Mouse (Mus musculus): ENCODE data around the gene Utp6.

DNA sequence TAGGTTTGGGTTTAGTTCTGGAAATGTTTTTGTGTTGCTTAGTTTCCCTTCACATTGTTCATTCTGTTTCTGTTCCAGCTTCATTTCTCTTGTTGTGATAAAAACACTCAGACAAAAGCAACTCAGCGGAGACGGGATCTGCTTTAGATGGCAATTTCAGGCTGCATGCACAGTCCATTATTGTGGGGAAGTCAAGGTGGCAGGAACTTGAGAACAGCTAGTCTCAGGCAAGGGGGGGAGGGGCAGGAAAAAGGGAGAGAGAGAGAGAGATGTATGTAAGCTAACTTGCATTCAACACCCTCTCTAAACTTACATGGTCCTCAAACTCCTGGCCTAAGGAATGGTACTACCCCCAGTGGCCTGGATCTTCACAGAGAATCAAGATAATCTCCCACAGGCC lies 13.2 kb upstream of the Utp6 start:
- no peak for TF ChIP-seq CTCF (IDR thresholded peaks at IDR 0.05; ENCODE audit: control insufficient read depth, insufficient read depth, low read length)
- TF ChIP-seq POLR2A (IDR thresholded peaks at IDR 0.05; ENCODE audit: borderline replicate concordance, control insufficient read depth, low read depth, low read length), result no peak

Measured in bone marrow, adult 2 months (tissue).